Mouse (Mus musculus) megakaryocyte, adult 5-6 weeks (primary cell): Measurements from ENCODE around the gene Echdc3. TPM values are rescaled to one million over a fixed set of nuclear protein-coding genes. Genes with fewer than 3 reads are reported as not detected.

Experiments used
- ATAC-seq: 2 replicates; pipeline ENCODE4 v1.8.0; 2016; ENCODE audit warnings: mild to moderate bottlenecking, inconsistent platforms; ENCODE audit not compliant: poor library complexity, severe bottlenecking
- total RNA-seq, 2 experiments: library from RNA; stranded (forward) in 1 of 2; stranded (reverse) in 1 of 2; fragments of 153-499, 151-499 nt in 1 of 2; fragments of 221-1000, 200-1000 nt in 1 of 2; gene quantifications; 2 replicates each; pipeline versions ENCODE4 v1.2.3 to v1.2.4; 2015 to 2017

The Echdc3 gene
- total RNA-seq, 2 experiments from 2014 or later: 1.2 TPM; not detected in 1

- ATAC-seq: no peak
Measured at GRCm38 (mm10) chr2:6226361-6227058, 13.7 kb upstream of the Echdc3 start.

GRCm38 (mm10) chr2:6220141-6220805 is 7.4 kb upstream of the Echdc3 start:
- ATAC-seq: peak; percentile 94

- ATAC-seq: no peak
Measured at GRCm38 (mm10) chr2:6212327-6212723, 508 bp downstream of the Echdc3 start.

- no peak for ATAC-seq
Measured at GRCm38 (mm10) chr2:6210840-6211239, 2.0 kb downstream of the Echdc3 start.

- ATAC-seq: peak; percentile 43
Measured at GRCm38 (mm10) chr2:6209746-6210145, 3.1 kb downstream of the Echdc3 start.

- ATAC-seq: no peak
Measured at GRCm38 (mm10) chr2:6209116-6209515, 3.7 kb downstream of the Echdc3 start.

GRCm38 (mm10) chr2:6207736-6208135 is 5.1 kb downstream of the Echdc3 start:
- no peak for ATAC-seq

GRCm38 (mm10) chr2:6196363-6196973 is 16.4 kb downstream of the Echdc3 start:
- ATAC-seq: no peak

GRCm38 (mm10) chr2:6195468-6196239 is 17.2 kb downstream of the Echdc3 start:
- no peak for ATAC-seq

GRCm38 (mm10) chr2:6194497-6194896 is 18.3 kb downstream of the Echdc3 start:
- ATAC-seq: no peak

- no peak for ATAC-seq
Measured at GRCm38 (mm10) chr2:6193591-6193973, 19.3 kb downstream of the Echdc3 start.

- 0 out of 2 replicates have a peak, but pooled peaks have one; percentile 41 for ATAC-seq
Measured at GRCm38 (mm10) chr2:6192820-6193590, 19.8 kb downstream of the Echdc3 start.

- ATAC-seq: no peak
Measured at GRCm38 (mm10) chr2:6190036-6190435, 22.8 kb downstream of the Echdc3 start.

- ATAC-seq: peak; percentile 63
Measured at GRCm38 (mm10) chr2:6189675-6189998, 23.2 kb downstream of the Echdc3 start.

- ATAC-seq: peak; percentile 82
Measured at GRCm38 (mm10) chr2:6188891-6189674, 23.8 kb downstream of the Echdc3 start.

GRCm38 (mm10) chr2:6187418-6187817 is 25.4 kb downstream of the Echdc3 start:
- no peak for ATAC-seq

- ATAC-seq: no peak
Measured at GRCm38 (mm10) chr2:6186913-6187312, 25.9 kb downstream of the Echdc3 start.

GRCm38 (mm10) chr2:6179749-6180117 is 33.1 kb downstream of the Echdc3 start:
- peak; percentile 94 for ATAC-seq

- peak; percentile 53 for ATAC-seq
Measured at GRCm38 (mm10) chr2:6178901-6179748, 33.7 kb downstream of the Echdc3 start.
